Comparison of ENCODE assay signal across 9 mouse cellular contexts in genomic region chr1:75477966-75478290, GRCm38 (mm10). TPM values are rescaled to one million over a fixed set of nuclear protein-coding genes. Genes with fewer than 3 reads are reported as not detected.
DNase-seq lines count a peak whose midpoint lies in the region; ATAC-seq and TF ChIP-seq lines count a peak whose summit lies in the region.
"Had no signal": no experiment of that assay in that cellular context is flagged by ENCODE, and none has a peak within 500 bp of the region (broad histone marks: within the 10 kb centered on the region; RNA-seq: fewer than 3 reads in every experiment).

No protein-coding gene starts in this region.

- intact Hi-C loops in gastrocnemius, adult 2 months (cut with DNase I), result loop anchor here (1.0 kb wide), 2 partner anchors 81 to 119 kb away; no protein-coding TSS in a partner anchor

- no peaks in the 10 kb centered on the region for H3K27me3 ChIP-seq in C2C12 (ENCODE audit: control insufficient read depth, insufficient read depth, insufficient read length)
- H3K27me3 ChIP-seq in forebrain, embryonic 13.5 days, result peaks cover 12% of the 10 kb centered on the region
- H3K27me3 ChIP-seq in liver, embryonic 13.5 days, result peaks cover 91% of the 10 kb centered on the region

- no peaks in the 10 kb centered on the region for H3K9me3 ChIP-seq in forebrain, embryonic 13.5 days (replicated peaks)
- no peaks in the 10 kb centered on the region for H3K9me3 ChIP-seq in liver, embryonic 13.5 days (replicated peaks)

- peak overlapping the region; percentile 90 for H3K4me2 ChIP-seq in forebrain, embryonic 13.5 days
- H3K4me2 ChIP-seq in liver, embryonic 13.5 days, result peak overlapping the region; percentile 96

- peak overlapping the region; percentile 87 for H3K9ac ChIP-seq in forebrain, embryonic 13.5 days
- H3K9ac ChIP-seq in liver, embryonic 13.5 days, result no peak overlapping the region

- no peaks in the 10 kb centered on the region for H3K79me3 ChIP-seq in C2C12 (ENCODE audit: low read depth)

- H3ac ChIP-seq in C2C12 (ENCODE audit: control insufficient read depth, insufficient read length, low read depth), result peak overlapping the region; percentile 80

- no peak for DNase-seq in gastrocnemius, adult 2 months
- no peak for DNase-seq in gastrocnemius, postnatal 10 days
- DNase-seq in liver, embryonic 13.5 days, result no peak
- no peak for DNase-seq in frontal cortex, postnatal 25 days (ENCODE audit: low spot score in 2 of 2)
- no peak for DNase-seq in embryo, embryonic 9.5 days (ENCODE audit: extremely low spot score)

- TF ChIP-seq CTCF in gastrocnemius, adult 2 months (IDR thresholded peaks at IDR 0.05), result no peak
- no peak for TF ChIP-seq CTCF in C2C12 (IDR thresholded peaks at IDR 0.05; ENCODE audit: control insufficient read depth, insufficient read depth, insufficient read length)

- ATAC-seq in forebrain, embryonic 13.5 days, result no peak
- no peak for ATAC-seq in liver, embryonic 13.5 days (ENCODE audit: low read depth)
- ATAC-seq in megakaryocyte progenitor cell, adult 5-6 weeks (replicated peaks; ENCODE audit: poor library complexity), result no peak

- peaks cover 24% of the 10 kb centered on the region for H3K79me2 ChIP-seq in C2C12 (ENCODE audit: control insufficient read depth, insufficient read depth)

- H3K27ac ChIP-seq in gastrocnemius, adult 2 months, result no peak overlapping the region
- H3K27ac ChIP-seq in forebrain, embryonic 13.5 days, result no peak overlapping the region; the same call in 1 of the 2 replicates
- no peak overlapping the region for H3K27ac ChIP-seq in liver, embryonic 13.5 days
- H3K27ac ChIP-seq: macrophage had no signal

- 52% methylated on average over 3 of the region's 3 CpGs for WGBS in forebrain, embryonic 13.5 days
- WGBS in liver, embryonic 13.5 days (ENCODE audit: insufficient replicate concordance), result 31% methylated on average over 3 of the region's 3 CpGs

- peaks cover 21% of the 10 kb centered on the region for H3K36me3 ChIP-seq in C2C12 (ENCODE audit: control insufficient read depth, insufficient read depth)
- peaks cover 47% of the 10 kb centered on the region for H3K36me3 ChIP-seq in forebrain, embryonic 13.5 days (ENCODE audit: poor library complexity, severe bottlenecking)
- peaks cover 24% of the 10 kb centered on the region for H3K36me3 ChIP-seq in liver, embryonic 13.5 days

- H3K4me1 ChIP-seq in forebrain, embryonic 13.5 days, result peaks cover 37% of the 10 kb centered on the region
- peaks cover 30% of the 10 kb centered on the region for H3K4me1 ChIP-seq in liver, embryonic 13.5 days (replicated peaks)

- H3K4me3 ChIP-seq in gastrocnemius, adult 2 months, result peak overlapping the region; percentile 79
- peak overlapping the region; percentile 55 for H3K4me3 ChIP-seq in C2C12 (ENCODE audit: insufficient read depth, poor library complexity, severe bottlenecking)
- H3K4me3 ChIP-seq in forebrain, embryonic 13.5 days, result peak overlapping the region; percentile 87
- H3K4me3 ChIP-seq in liver, embryonic 13.5 days (replicated peaks), result peak overlapping the region; percentile 73

TF ChIP-seq in C2C12, 6 proteins besides CTCF, POLR2A, EP300 and RAD21:
- TF ChIP-seq MYOD1 (IDR thresholded peaks at IDR 0.05; ENCODE audit: control insufficient read depth, insufficient read length, low read depth) (no peak), CEBPB (IDR thresholded peaks at IDR 0.05; ENCODE audit: low read depth) (no peak), MAX (IDR thresholded peaks at IDR 0.05) (no peak), USF1 (IDR thresholded peaks at IDR 0.05; ENCODE audit: low read depth) (no peak), FOSL1 (IDR thresholded peaks at IDR 0.05; ENCODE audit: insufficient read depth, low read length, poor library complexity, severe bottlenecking) (no peak), MYOG (IDR thresholded peaks at IDR 0.05; ENCODE audit: control insufficient read depth, extremely low read depth, insufficient read length) (no peak)

RNA-seq across cellular contexts. Expression of gene Chpf, which starts 1.2 kb away (rescaled TPM):
- 1 to 10 TPM; 3.0 to 6.2 TPM for total RNA-seq in gastrocnemius, adult 2 months (2021)
- 10 to 100 TPM; 22.2 to 32.0 TPM for total RNA-seq in gastrocnemius, postnatal 10 days (2021)
- polyA plus RNA-seq in C2C12 (2012; fragmentation: generic; extraction: Trizol), result 49.3 TPM
- polyA plus RNA-seq in forebrain, embryonic 13.5 days (2015; fragmentation: Nextera tagmentation; extraction: Ambion mirVana), result 16.9 and 18.6 TPM in 2 replicates
- 5.6 and 5.7 TPM in 2 replicates for polyA plus RNA-seq in liver, embryonic 13.5 days (2015; fragmentation: Nextera tagmentation; extraction: Ambion mirVana)
- 0.27 and 0.83 TPM in 2 replicates for total RNA-seq in megakaryocyte progenitor cell, adult 5-6 weeks (2015)
- 0.57 and 2.0 TPM in 2 replicates for total RNA-seq in megakaryocyte progenitor cell, adult 5-6 weeks (2017)

RNA-seq across cellular contexts. Expression of gene Tmem198, which starts 1.4 kb away (rescaled TPM):
- total RNA-seq in gastrocnemius, adult 2 months (2021), result not detected
- under 1 TPM; 0.68 to 0.87 TPM for total RNA-seq in gastrocnemius, postnatal 10 days (2021)
- polyA plus RNA-seq in C2C12 (2012; fragmentation: generic; extraction: Trizol), result 0.70 TPM
- polyA plus RNA-seq in forebrain, embryonic 13.5 days (2015; fragmentation: Nextera tagmentation; extraction: Ambion mirVana), result 34.0 and 35.5 TPM in 2 replicates
- polyA plus RNA-seq in liver, embryonic 13.5 days (2015; fragmentation: Nextera tagmentation; extraction: Ambion mirVana), result 0.08 and 0.10 TPM in 2 replicates
- not detected in 2 replicates for total RNA-seq in megakaryocyte progenitor cell, adult 5-6 weeks (2015)
- 2.9 TPM in 1 of 2 replicates, not detected in the other for total RNA-seq in megakaryocyte progenitor cell, adult 5-6 weeks (2017)
- polyA plus RNA-seq: macrophage had no signal

RNA-seq across cellular contexts. Expression of gene Asic4, which starts 27.7 kb away (rescaled TPM):
- not detected for total RNA-seq in gastrocnemius, adult 2 months (2021)
- not detected for total RNA-seq in gastrocnemius, postnatal 10 days (2021)
- polyA plus RNA-seq in C2C12 (2012; fragmentation: generic; extraction: Trizol), result 0.05 TPM
- polyA plus RNA-seq in forebrain, embryonic 13.5 days (2015; fragmentation: Nextera tagmentation; extraction: Ambion mirVana), result 4.0 and 5.4 TPM in 2 replicates
- 0.14 and 0.25 TPM in 2 replicates for polyA plus RNA-seq in liver, embryonic 13.5 days (2015; fragmentation: Nextera tagmentation; extraction: Ambion mirVana)
- total RNA-seq in megakaryocyte progenitor cell, adult 5-6 weeks (2015), result not detected in 2 replicates
- not detected in 2 replicates for total RNA-seq in megakaryocyte progenitor cell, adult 5-6 weeks (2017)
- polyA plus RNA-seq: macrophage had no signal

RNA-seq across cellular contexts. Expression of gene Obsl1, which starts 28.3 kb away (rescaled TPM):
- total RNA-seq in gastrocnemius, adult 2 months (2021), result 10 to 100 TPM; 28.4 to 41.4 TPM
- 100 to 1,000 TPM; 107 to 122 TPM for total RNA-seq in gastrocnemius, postnatal 10 days (2021)
- polyA plus RNA-seq in C2C12 (2012; fragmentation: generic; extraction: Trizol), result 31.6 TPM
- 15.5 and 17.2 TPM in 2 replicates for polyA plus RNA-seq in forebrain, embryonic 13.5 days (2015; fragmentation: Nextera tagmentation; extraction: Ambion mirVana)
- polyA plus RNA-seq in liver, embryonic 13.5 days (2015; fragmentation: Nextera tagmentation; extraction: Ambion mirVana), result 7.4 and 9.0 TPM in 2 replicates
- 1.0 TPM in 1 of 2 replicates, not detected in the other for total RNA-seq in megakaryocyte progenitor cell, adult 5-6 weeks (2015)
- 0.30 TPM in 1 of 2 replicates, not detected in the other for total RNA-seq in megakaryocyte progenitor cell, adult 5-6 weeks (2017)
- polyA plus RNA-seq: macrophage had no signal

RNA-seq across cellular contexts. Expression of gene Inha, which starts 28.9 kb away (rescaled TPM):
- total RNA-seq in gastrocnemius, adult 2 months (2021), result 1 to 10 TPM; 1.3 to 2.2 TPM
- total RNA-seq in gastrocnemius, postnatal 10 days (2021), result 10 to 100 TPM; 11.9 to 12.8 TPM
- polyA plus RNA-seq in C2C12 (2012; fragmentation: generic; extraction: Trizol), result 0.64 TPM
- polyA plus RNA-seq in forebrain, embryonic 13.5 days (2015; fragmentation: Nextera tagmentation; extraction: Ambion mirVana), result 5.8 and 8.0 TPM in 2 replicates
- polyA plus RNA-seq in liver, embryonic 13.5 days (2015; fragmentation: Nextera tagmentation; extraction: Ambion mirVana), result 0.50 and 0.51 TPM in 2 replicates
- total RNA-seq in megakaryocyte progenitor cell, adult 5-6 weeks (2015), result not detected in 2 replicates
- total RNA-seq in megakaryocyte progenitor cell, adult 5-6 weeks (2017), result not detected in 2 replicates
- polyA plus RNA-seq: macrophage had no signal
